Mouse (Mus musculus): ENCODE measurements around the gene Cpne4.
A peak's percentile ranks its signal among the peaks of the same experiment; 100 is the strongest.

Gene Cpne4

GRCm38 (mm10) chr9:104546986-104547385 is at the start of gene Cpne4:
Gene Cpne4, plus strand, starts transcription at chr9:104547286.
- DNase-seq, result no peak

- DNase-seq, result no peak
Measured at GRCm38 (mm10) chr9:104515187-104515586, 31.9 kb upstream of the Cpne4 start.

GRCm38 (mm10) chr9:104535508-104535907 is 11.6 kb upstream of the Cpne4 start:
- DNase-seq, result peak; percentile 5

GRCm38 (mm10) chr9:104565815-104566214 is 18.7 kb downstream of the Cpne4 start:
- DNase-seq, result peak; percentile 7

- DNase-seq, result no peak
Measured at GRCm38 (mm10) chr9:104566468-104566867, 19.4 kb downstream of the Cpne4 start.

GRCm38 (mm10) chr9:104567096-104567495 is 20.0 kb downstream of the Cpne4 start:
- DNase-seq, result no peak

GRCm38 (mm10) chr9:104569480-104570167 is 22.5 kb downstream of the Cpne4 start:
- DNase-seq, result peak; percentile 75

- peak; percentile 19 for DNase-seq
Measured at GRCm38 (mm10) chr9:104572856-104573255, 25.8 kb downstream of the Cpne4 start.

- peak; percentile 63 for DNase-seq
Measured at GRCm38 (mm10) chr9:104574476-104574875, 27.4 kb downstream of the Cpne4 start.

GRCm38 (mm10) chr9:104581921-104582624 is 35.0 kb downstream of the Cpne4 start:
- peak; percentile 83 for DNase-seq

GRCm38 (mm10) chr9:104582675-104583074 is 35.6 kb downstream of the Cpne4 start:
- DNase-seq, result no peak

GRCm38 (mm10) chr9:104594550-104594949 is 47.5 kb downstream of the Cpne4 start:
- DNase-seq, result peak; percentile 84

- DNase-seq, result no peak
Measured at GRCm38 (mm10) chr9:104594979-104595378, 47.9 kb downstream of the Cpne4 start.

GRCm38 (mm10) chr9:104612523-104612922 is 65.4 kb downstream of the Cpne4 start:
- DNase-seq, result no peak

- DNase-seq, result peak; percentile 85
Measured at GRCm38 (mm10) chr9:104616691-104617090, 69.6 kb downstream of the Cpne4 start.

- peak; percentile 37 for DNase-seq
Measured at GRCm38 (mm10) chr9:104623564-104623963, 76.5 kb downstream of the Cpne4 start.

- DNase-seq, result no peak
Measured at GRCm38 (mm10) chr9:104627816-104628215, 80.7 kb downstream of the Cpne4 start.

- DNase-seq, result no peak
Measured at GRCm38 (mm10) chr9:104629282-104629681, 82.2 kb downstream of the Cpne4 start.

- no peak for DNase-seq
Measured at GRCm38 (mm10) chr9:104646348-104646994, 99.4 kb downstream of the Cpne4 start.

GRCm38 (mm10) chr9:104652691-104653261 is 105.7 kb downstream of the Cpne4 start:
- no peak for DNase-seq

GRCm38 (mm10) chr9:104659758-104660157 is 112.7 kb downstream of the Cpne4 start:
- no peak for DNase-seq

GRCm38 (mm10) chr9:104676665-104677064 is 129.6 kb downstream of the Cpne4 start:
- peak; percentile 19 for DNase-seq

- peak; percentile 95 for DNase-seq
Measured at GRCm38 (mm10) chr9:104678571-104678970, 131.5 kb downstream of the Cpne4 start.
